Mouse (Mus musculus) stomach, embryonic 14.5 days (tissue): ENCODE data around the gene Gp9. TPM values are rescaled to one million over a fixed set of nuclear protein-coding genes. Genes with fewer than 3 reads are reported as not detected.

Source experiments
- ATAC-seq: fragments of 200-750 bp; cut with Nextera tagmentation; 2 replicates; pipeline ENCODE4 v1.8.0; 2017; ENCODE audit warnings: low read depth, moderate TSS enrichment; ENCODE audit not compliant: insufficient number of reproducible peaks, insufficient read depth, low FRiP score
- H3K27ac ChIP-seq: fragments of 300-500 bp; sonication (generic); 2 replicates; pipeline ENCODE4 v1.5.1; 2014; ENCODE audit warnings: mild to moderate bottlenecking, low read length, moderate library complexity, mixed read lengths
- H3K27me3 ChIP-seq: fragments of 300-500 bp; sonication (generic); 2 replicates; pipeline ENCODE4 v1.6.1; 2014; ENCODE audit warnings: low read length, control low read depth, mixed read lengths; ENCODE audit not compliant: control insufficient read depth, insufficient read depth
- H3K36me3 ChIP-seq: fragments of 300-500 bp; sonication (generic); 2 replicates; pipeline ENCODE4 v1.6.1; 2014; ENCODE audit warnings: mild to moderate bottlenecking, control low read depth, low read length, moderate library complexity, mixed read lengths; ENCODE audit not compliant: control insufficient read depth, insufficient read depth
- H3K4me1 ChIP-seq: fragments of 300-500 bp; sonication (generic); 2 replicates; pipeline ENCODE4 v1.6.1; 2014; ENCODE audit warnings: low read length, control low read depth, mixed read lengths; ENCODE audit not compliant: control insufficient read depth, insufficient read depth
- H3K4me2 ChIP-seq: fragments of 300-500 bp; sonication (generic); replicated peaks from 2 replicates; pipeline ENCODE4 v1.6.1; 2014; ENCODE audit warnings: low read depth, low read length, control low read depth
- H3K4me3 ChIP-seq: fragments of 300-500 bp; sonication (generic); 2 replicates; pipeline ENCODE4 v1.5.1; 2014; ENCODE audit warnings: low read depth, low read length, control low read depth
- H3K9ac ChIP-seq: fragments of 300-500 bp; sonication (generic); replicated peaks from 2 replicates; pipeline ENCODE4 v1.6.1; 2014; ENCODE audit warnings: low read depth, mild to moderate bottlenecking, control low read depth, low read length, moderate library complexity, mixed read lengths
- H3K9me3 ChIP-seq: fragments of 300-500 bp; sonication (generic); 2 replicates; pipeline ENCODE4 v1.6.1; 2016; ENCODE audit warnings: low read depth, low read length, control low read depth; ENCODE audit not compliant: control insufficient read depth
- WGBS: fragments of 180-500 bp; shearing (Covaris S2); extraction: QIAGEN DNeasy Blood & Tissue Kit; methylation state at CpG from one replicate; pipeline ENCODE4 v1.1.7; 2014; 5-methylcytosine and 5-hydroxymethylcytosine counted together
- polyA plus RNA-seq: library from polyadenylated mRNA; unstranded; fragments of >200 nt; fragmentation: Nextera tagmentation; extraction: Ambion mirVana; gene quantifications from 2 replicates; pipeline ENCODE4 v1.2.1, GENCODE M21; 2014

Gp9 gene
- polyA plus RNA-seq, 1 experiment from 2014 or later = 0.68 TPM

DNA sequence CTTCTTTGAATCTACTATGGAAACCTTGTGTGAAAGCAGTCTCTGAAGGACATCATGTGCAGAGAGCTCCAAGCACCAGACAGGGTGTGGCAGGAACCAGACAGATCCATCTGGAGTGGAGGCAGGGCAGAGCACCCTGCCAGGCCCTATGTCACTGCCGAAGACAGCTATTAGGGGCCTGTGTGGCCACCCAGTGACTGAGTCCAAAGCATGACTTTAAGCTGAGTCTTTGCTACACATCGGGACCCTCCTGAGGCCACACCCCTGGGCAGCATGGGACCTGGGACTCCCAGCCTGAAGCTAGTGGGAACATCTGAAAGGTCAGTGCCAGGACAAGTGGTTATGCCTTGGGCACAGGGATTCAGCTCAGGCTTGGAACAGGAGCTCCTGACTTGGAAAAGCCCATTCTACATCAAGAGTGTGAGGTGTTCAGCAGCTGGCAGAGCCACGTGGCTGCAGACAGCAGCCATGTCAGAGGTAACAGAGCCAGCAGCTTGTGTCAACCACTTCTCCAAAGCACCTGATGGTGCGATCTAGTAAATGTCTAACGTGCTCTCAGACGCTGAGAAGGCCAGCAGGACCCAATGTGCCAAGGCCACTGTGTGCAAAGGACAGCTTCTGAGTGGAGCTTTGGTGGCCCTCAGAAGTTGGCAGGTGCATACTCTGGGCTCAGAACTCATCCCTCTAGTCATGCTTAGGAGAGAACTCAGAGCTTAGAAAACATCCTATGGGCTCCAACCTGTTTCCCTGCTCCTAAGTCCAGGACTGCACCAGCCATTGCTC lies 9.4 kb downstream of the Gp9 start:
- H3K4me1 ChIP-seq = peaks cover 3% of the 10 kb centered on the region; the same call in 1 of the 2 replicates
- no peak for ATAC-seq

DNA sequence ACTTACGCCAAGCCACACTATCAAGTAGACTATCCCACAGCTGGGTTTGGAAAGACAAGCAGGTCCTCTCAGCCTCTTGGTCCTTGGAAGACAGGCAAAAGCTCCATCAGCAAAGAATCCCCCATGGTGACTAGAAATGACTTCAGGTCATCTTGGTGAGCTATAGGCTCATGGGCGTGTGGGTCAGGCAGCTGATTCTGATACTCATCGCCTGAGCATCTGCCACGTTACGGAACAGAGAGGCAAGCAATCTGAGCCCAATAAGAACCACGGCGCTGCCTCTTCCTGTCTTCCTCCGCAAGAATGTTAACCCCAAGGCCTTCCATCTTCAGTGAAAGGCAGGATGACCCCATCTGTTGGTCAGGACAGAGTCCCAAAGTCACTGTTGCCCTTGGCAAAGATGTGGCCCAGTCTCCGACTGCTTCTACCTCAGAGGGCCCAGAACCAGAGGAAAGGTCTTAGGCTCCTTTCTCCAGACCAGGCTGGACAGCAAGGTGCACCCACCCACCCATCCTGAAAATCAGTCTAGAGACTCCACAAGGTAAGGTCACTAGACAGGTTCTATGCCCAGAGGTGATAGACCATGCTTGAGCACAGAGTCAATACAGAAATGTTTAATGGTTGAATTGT lies 10.5 kb downstream of the Gp9 start:
- H3K36me3 ChIP-seq = peaks cover 10% of the 10 kb centered on the region
- WGBS = 89% methylated on average over 9 of the region's 9 CpGs
- peaks cover 3% of the 10 kb centered on the region; the same call in 1 of the 2 replicates for H3K4me1 ChIP-seq
- no peak overlapping the region for H3K9ac ChIP-seq
- no peak overlapping the region; the same call in 1 of the 2 replicates for H3K27ac ChIP-seq
- H3K4me3 ChIP-seq = no peak overlapping the region
- no peak for ATAC-seq
- H3K27me3 ChIP-seq = no peaks in the 10 kb centered on the region
- H3K4me2 ChIP-seq = no peak overlapping the region
- no peaks in the 10 kb centered on the region for H3K9me3 ChIP-seq

More for the DNA sequence above, 9.4 kb downstream of the Gp9 start:
- H3K4me2 ChIP-seq = no peak overlapping the region
- H3K36me3 ChIP-seq = peaks cover 9% of the 10 kb centered on the region; the same call in 1 of the 2 replicates
- no peak overlapping the region for H3K9ac ChIP-seq
- no peak overlapping the region for H3K4me3 ChIP-seq
- 83% methylated on average over 6 of the region's 6 CpGs for WGBS
- H3K9me3 ChIP-seq = no peaks in the 10 kb centered on the region
- H3K27me3 ChIP-seq = no peaks in the 10 kb centered on the region
- no peak overlapping the region for H3K27ac ChIP-seq

DNA sequence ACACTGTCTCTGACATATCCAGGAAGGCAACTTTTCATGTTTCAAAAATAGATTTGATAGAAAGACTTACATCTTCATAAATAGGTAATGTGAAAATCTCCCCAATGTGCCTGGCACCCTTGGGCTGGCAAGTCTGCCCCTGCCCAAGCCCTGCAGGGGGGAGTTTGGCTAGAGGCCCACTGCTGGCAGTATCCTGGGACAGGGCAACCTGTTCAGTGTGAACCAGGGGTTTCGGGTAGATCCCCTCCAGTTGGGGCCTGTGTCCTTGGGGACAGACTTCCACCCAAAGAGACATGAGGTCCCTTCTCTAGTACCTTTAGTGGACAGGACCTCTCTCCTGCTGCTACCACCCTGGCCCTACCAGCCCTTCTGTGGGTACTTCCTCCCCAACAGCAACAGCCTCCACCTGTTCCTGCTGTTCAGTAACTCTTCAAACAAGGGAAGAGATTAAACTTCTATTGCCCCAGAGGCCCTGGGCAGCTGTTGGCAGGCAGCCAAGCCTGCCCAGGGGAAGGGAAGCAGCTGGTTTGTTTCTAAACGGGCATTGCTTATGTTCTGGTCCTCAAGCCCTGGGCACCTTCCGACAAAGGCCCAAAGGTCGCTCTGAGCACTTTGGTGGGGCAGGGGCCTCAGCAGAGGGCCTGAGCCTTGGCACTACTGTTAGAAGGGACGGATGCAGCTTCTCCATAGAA lies 11.2 kb downstream of the Gp9 start:
- no peak overlapping the region for H3K4me2 ChIP-seq
- H3K27me3 ChIP-seq = no peaks in the 10 kb centered on the region
- no peaks in the 10 kb centered on the region for H3K9me3 ChIP-seq
- peaks cover 10% of the 10 kb centered on the region for H3K36me3 ChIP-seq
- no peak overlapping the region for H3K9ac ChIP-seq
- WGBS = 30% methylated on average over 5 of the region's 5 CpGs
- H3K4me3 ChIP-seq = no peak overlapping the region
- peak; percentile 59; the same call in 1 of the 2 replicates for ATAC-seq
- peak overlapping the region; percentile 24; the same call in 1 of the 2 replicates for H3K27ac ChIP-seq
- H3K4me1 ChIP-seq = peaks cover 3% of the 10 kb centered on the region; the same call in 1 of the 2 replicates

DNA sequence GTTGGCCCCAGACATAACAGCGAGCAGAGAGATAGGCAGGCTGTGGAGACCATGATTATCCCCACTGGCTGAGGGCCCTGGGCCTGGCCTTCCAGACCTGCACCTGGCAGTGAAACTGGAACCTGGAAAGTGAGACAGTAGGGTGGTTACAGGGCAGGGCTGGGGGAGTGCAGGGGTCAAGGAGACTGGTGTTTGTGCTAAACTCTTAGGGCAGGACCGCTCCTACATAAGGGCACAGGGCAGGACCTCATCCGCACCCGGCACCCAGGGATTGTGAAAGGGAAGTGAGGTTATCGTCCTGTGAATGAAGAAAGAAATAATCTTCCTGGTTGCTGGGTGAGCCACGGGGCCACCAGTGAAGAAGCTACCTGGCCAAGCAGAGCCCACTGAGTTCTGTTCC lies 11.9 kb downstream of the Gp9 start:
- H3K4me3 ChIP-seq = no peak overlapping the region
- peak overlapping the region; percentile 24; the same call in 1 of the 2 replicates for H3K27ac ChIP-seq
- H3K9ac ChIP-seq = no peak overlapping the region
- no peaks in the 10 kb centered on the region for H3K9me3 ChIP-seq
- no peak for ATAC-seq
- 88% methylated on average over 6 of the region's 6 CpGs for WGBS
- peaks cover 10% of the 10 kb centered on the region for H3K36me3 ChIP-seq
- H3K4me1 ChIP-seq = peaks cover 3% of the 10 kb centered on the region; the same call in 1 of the 2 replicates
- no peaks in the 10 kb centered on the region for H3K27me3 ChIP-seq
- no peak overlapping the region for H3K4me2 ChIP-seq

DNA sequence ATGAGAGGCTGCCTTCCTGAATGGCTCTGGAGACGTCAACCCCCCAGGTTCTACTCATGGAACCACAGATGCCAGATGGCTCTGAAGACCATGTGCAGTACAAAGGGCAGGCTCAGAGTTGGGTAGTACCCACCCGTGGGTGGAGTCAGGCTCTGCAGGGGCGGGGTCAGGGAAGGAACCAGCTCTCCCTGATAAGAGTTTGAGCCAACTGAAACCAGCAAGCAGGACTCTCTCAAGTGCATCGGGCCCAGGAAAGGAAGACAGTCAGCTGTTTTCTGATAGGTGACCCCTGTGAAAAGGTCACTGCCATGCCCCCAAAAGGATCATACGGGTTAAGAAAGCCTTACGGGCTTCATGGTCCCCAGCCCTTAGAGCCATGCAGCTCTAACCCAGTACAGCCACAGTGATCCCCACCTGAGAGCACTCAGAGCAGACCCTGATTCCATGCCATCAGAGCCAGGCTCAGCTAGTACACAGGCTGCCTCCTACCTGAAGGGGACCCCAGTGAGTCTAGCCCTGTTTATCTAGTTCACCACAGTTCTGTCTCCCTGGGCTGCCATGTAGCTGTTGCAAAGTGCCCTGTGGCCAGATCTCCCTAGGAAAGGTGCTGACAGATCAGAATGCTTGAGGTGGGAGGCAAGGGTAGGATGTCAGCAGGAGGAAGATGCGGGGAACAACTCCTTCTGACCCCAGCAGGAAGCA lies 13.1 kb downstream of the Gp9 start:
- ATAC-seq = peak; percentile 83
- WGBS = 65% methylated on average over 7 of the region's 7 CpGs

DNA sequence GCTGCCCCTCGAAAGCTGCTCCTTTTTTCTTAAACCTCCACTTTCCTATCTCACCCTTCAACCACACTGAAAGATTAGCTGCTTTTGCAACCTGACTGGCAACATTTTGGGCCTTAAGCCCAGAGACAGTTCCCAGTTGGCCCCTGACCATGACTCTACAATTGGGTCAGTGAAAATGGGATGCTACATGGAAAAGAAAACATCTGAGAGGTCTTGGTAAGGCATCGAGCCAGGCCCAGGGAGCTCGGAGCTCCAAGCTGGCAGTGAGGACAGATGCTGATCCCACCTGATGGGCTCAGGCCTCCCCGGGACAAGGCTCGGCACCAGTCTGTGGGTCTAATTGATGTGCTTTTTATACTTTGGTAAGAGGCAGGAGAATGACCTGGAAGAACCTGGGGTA lies 14.0 kb downstream of the Gp9 start:
- H3K27me3 ChIP-seq = no peaks in the 10 kb centered on the region
- H3K4me3 ChIP-seq = no peak overlapping the region
- 94% methylated on average over 5 of the region's 5 CpGs for WGBS
- no peak overlapping the region for H3K4me2 ChIP-seq
- H3K27ac ChIP-seq = no peak overlapping the region
- H3K36me3 ChIP-seq = peaks cover 10% of the 10 kb centered on the region
- peaks cover 3% of the 10 kb centered on the region; the same call in 1 of the 2 replicates for H3K4me1 ChIP-seq
- no peaks in the 10 kb centered on the region for H3K9me3 ChIP-seq
- ATAC-seq = no peak
- no peak overlapping the region for H3K9ac ChIP-seq

More for the DNA sequence above, 13.1 kb downstream of the Gp9 start:
- H3K4me1 ChIP-seq = peaks cover 3% of the 10 kb centered on the region; the same call in 1 of the 2 replicates
- peaks cover 10% of the 10 kb centered on the region for H3K36me3 ChIP-seq
- no peak overlapping the region for H3K4me3 ChIP-seq
- no peak overlapping the region for H3K4me2 ChIP-seq
- no peak overlapping the region for H3K9ac ChIP-seq
- no peaks in the 10 kb centered on the region for H3K9me3 ChIP-seq
- H3K27ac ChIP-seq = no peak overlapping the region
- H3K27me3 ChIP-seq = no peaks in the 10 kb centered on the region

DNA sequence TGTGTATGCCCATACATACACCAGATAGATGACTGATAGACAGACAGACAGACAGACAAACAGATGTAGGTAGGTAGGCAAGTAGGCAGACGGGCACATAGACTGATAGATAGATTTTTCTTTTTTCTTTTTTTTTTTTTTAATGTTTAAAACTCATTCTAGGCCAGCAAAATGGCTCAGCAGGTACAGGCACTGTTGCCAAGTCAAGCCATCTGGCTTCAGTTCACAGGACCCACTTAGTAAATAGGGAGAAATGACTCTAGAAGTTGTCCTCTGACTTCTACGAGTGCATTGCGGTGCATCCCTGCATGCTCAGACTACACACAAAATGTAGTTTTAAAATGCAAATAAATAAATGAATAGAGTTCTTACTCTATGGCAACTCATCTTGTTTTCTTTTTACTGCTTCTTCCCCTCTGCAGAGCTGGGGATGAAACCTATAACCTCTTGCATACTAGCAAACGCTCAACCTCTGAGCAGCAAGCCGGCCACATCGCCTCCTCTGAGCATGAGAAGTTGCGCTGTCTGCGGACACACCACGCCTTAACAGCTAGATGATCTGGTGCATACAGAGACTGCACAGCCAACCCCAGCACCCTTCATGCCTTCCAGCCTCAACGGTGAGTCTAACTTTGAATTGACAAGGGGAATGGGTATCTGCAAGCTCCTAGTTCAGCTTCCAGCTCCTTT lies 16.1 kb downstream of the Gp9 start:
- no peak for ATAC-seq

More for the DNA sequence above, 16.1 kb downstream of the Gp9 start:
- Histone ChIP-seq H3K27me3 (no peaks in the 10 kb centered on the region), H3K9ac (no peak overlapping the region), H3K9me3 (no peaks in the 10 kb centered on the region), H3K4me2 (no peak overlapping the region), H3K36me3 (peaks cover 10% of the 10 kb centered on the region), H3K4me3 (no peak overlapping the region), H3K27ac (no peak overlapping the region), H3K4me1 (peaks cover 6% of the 10 kb centered on the region; the same call in 1 of the 2 replicates)
- WGBS = 94% methylated on average over 10 of the region's 10 CpGs
